Mouse (Mus musculus): ENCODE results near the gene Selenow.
A peak's percentile ranks its signal among the peaks of the same experiment; 100 is the strongest.

Selenow gene

DNA sequence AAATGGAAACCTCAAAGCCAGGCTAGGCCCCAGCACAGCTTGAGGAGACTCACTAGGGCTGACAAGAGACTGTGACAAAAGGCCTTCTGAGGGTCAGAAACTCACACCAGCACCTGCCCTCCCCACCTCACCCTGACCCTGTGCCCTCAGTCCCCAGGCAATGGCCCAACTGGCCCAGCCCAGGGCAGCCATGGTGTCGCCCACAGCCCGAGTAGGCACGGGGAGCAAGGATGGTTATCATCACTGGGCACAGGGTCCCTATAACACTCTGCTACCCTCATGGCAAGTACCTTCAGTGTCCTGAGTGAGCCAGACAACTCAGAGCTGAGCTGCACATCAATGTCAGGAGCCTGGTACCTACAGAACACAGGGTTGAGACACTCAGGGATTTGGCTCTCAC lies 16.4 kb upstream of the Selenow start:
- TF ChIP-seq NANOG (IDR thresholded peaks at IDR 0.05; ENCODE audit: borderline replicate concordance, low read length), result no peak
- TF ChIP-seq CTCF (conservative IDR thresholded peaks at IDR 0.05; ENCODE audit: low read length), result no peak
- TF ChIP-seq POU5F1 (IDR thresholded peaks at IDR 0.05; ENCODE audit: borderline replicate concordance, low read length), result no peak
- Histone ChIP-seq H3K4me1 (replicated peaks; ENCODE audit: low read depth, low read length) (peaks cover 72% of the 10 kb centered on the region), H3K4me3 (replicated peaks; ENCODE audit: low read length) (no peak overlapping the region), H3K9me3 (ENCODE audit: low read length) (no peaks in the 10 kb centered on the region), H3K36me3 (ENCODE audit: insufficient read depth, low read length) (peaks cover 79% of the 10 kb centered on the region), H3K27me3 (ENCODE audit: insufficient read depth, low read length) (0 out of 2 replicates have a peak, but pooled peaks cover 2% of the 10 kb centered on the region)

DNA sequence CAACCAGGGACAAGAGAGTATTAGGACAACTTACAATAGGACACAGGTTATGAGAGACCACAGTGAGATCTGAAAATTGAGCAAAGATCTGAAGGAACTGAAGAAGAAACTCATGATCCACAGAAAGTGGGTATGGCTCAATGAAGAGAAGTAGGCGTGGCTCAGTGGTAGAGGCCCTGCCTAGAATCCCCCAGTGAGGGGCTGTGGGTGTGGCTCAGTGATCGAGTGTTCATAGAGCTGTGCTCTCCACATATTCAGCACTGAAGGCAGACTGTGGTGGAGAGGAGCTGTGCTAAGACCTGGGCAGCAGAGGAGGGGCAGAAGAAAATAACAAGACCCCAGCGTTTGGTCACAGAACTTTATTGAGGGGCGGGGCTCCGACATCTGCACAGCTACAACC lies 15.3 kb upstream of the Selenow start:
- peaks cover 68% of the 10 kb centered on the region for H3K36me3 ChIP-seq (ENCODE audit: insufficient read depth, low read length)
- H3K4me3 ChIP-seq (replicated peaks; ENCODE audit: low read length), result no peak overlapping the region
- H3K27me3 ChIP-seq (ENCODE audit: insufficient read depth, low read length), result 0 out of 2 replicates have a peak, but pooled peaks cover 2% of the 10 kb centered on the region
- H3K4me1 ChIP-seq (replicated peaks; ENCODE audit: low read depth, low read length), result peaks cover 65% of the 10 kb centered on the region
- H3K9me3 ChIP-seq (ENCODE audit: low read length), result no peaks in the 10 kb centered on the region
- TF ChIP-seq CTCF (conservative IDR thresholded peaks at IDR 0.05; ENCODE audit: low read length) (no peak), NANOG (IDR thresholded peaks at IDR 0.05; ENCODE audit: borderline replicate concordance, low read length) (no peak), POU5F1 (IDR thresholded peaks at IDR 0.05; ENCODE audit: borderline replicate concordance, low read length) (no peak)

- Histone ChIP-seq H3K4me3 (replicated peaks; ENCODE audit: low read length) (peak overlapping the region; percentile 23; the same call in 1 of the 2 replicates), H3K9me3 (ENCODE audit: low read length) (no peaks in the 10 kb centered on the region), H3K36me3 (ENCODE audit: insufficient read depth, low read length) (peaks cover 30% of the 10 kb centered on the region), H3K4me1 (replicated peaks; ENCODE audit: low read depth, low read length) (peaks cover 32% of the 10 kb centered on the region), H3K27me3 (ENCODE audit: insufficient read depth, low read length) (0 out of 2 replicates have a peak, but pooled peaks cover 2% of the 10 kb centered on the region)
- TF ChIP-seq NANOG (IDR thresholded peaks at IDR 0.05; ENCODE audit: borderline replicate concordance, low read length) (no peak), CTCF (conservative IDR thresholded peaks at IDR 0.05; ENCODE audit: low read length) (no peak), POU5F1 (IDR thresholded peaks at IDR 0.05; ENCODE audit: borderline replicate concordance, low read length) (no peak)
These were observed 11.5 kb upstream of the Selenow start for GRCm38 (mm10) chr7:15933437-15934359.

DNA sequence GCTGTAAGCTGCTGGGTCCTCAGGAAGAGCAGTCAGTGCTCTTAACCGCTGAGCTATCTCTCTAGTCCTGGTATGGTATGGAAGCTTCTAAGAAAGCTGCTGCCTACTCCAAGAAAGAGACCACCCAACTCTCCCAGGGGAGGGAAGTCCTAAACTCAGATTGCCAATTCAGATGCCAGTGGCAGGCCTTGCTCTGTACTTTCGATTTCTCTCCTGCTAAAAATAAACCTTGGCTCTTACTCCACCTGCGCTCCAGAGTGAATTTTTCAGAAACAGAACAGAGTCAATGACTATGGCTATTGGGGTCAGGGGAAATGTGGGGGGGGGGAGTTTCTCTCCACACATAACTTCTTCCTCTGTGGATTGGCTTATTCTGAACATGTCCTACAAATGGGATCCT lies 9.4 kb upstream of the Selenow start:
- TF ChIP-seq NANOG (IDR thresholded peaks at IDR 0.05; ENCODE audit: borderline replicate concordance, low read length), result no peak
- no peak for TF ChIP-seq CTCF (conservative IDR thresholded peaks at IDR 0.05; ENCODE audit: low read length)
- peaks cover 10% of the 10 kb centered on the region for H3K36me3 ChIP-seq (ENCODE audit: insufficient read depth, low read length)
- H3K4me1 ChIP-seq (replicated peaks; ENCODE audit: low read depth, low read length), result peaks cover 28% of the 10 kb centered on the region
- no peaks in the 10 kb centered on the region for H3K9me3 ChIP-seq (ENCODE audit: low read length)
- H3K27me3 ChIP-seq (ENCODE audit: insufficient read depth, low read length), result 0 out of 2 replicates have a peak, but pooled peaks cover 2% of the 10 kb centered on the region
- no peak overlapping the region for H3K4me3 ChIP-seq (replicated peaks; ENCODE audit: low read length)

DNA sequence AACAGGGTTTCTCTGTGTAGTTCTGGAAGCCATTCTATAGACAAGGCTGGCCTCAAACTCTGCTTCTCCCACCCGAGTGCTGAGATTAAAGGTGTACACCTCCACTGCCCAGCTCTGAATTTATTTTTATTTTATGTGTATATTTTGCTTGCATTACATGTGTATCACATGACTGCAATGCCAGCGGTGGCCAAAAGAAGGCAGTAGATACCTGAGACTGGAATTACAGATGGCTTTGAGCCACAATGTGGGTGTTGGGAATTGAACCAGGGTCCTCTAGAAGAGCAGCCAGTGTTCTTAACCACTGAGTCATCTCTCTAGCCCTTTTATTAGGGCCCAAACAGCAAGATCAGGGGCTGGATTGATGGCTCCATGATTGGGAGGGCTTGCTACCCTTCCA lies 8.3 kb upstream of the Selenow start:
- Histone ChIP-seq H3K27me3 (ENCODE audit: insufficient read depth, low read length) (peaks cover 5% of the 10 kb centered on the region), H3K4me3 (replicated peaks; ENCODE audit: low read length) (no peak overlapping the region), H3K36me3 (ENCODE audit: insufficient read depth, low read length) (no peaks in the 10 kb centered on the region), H3K9me3 (ENCODE audit: low read length) (no peaks in the 10 kb centered on the region), H3K4me1 (replicated peaks; ENCODE audit: low read depth, low read length) (peaks cover 28% of the 10 kb centered on the region)
- TF ChIP-seq NANOG (IDR thresholded peaks at IDR 0.05; ENCODE audit: borderline replicate concordance, low read length), result no peak
- peak; percentile 54 for TF ChIP-seq CTCF (conservative IDR thresholded peaks at IDR 0.05; ENCODE audit: low read length)
- TF ChIP-seq POU5F1 (IDR thresholded peaks at IDR 0.05; ENCODE audit: borderline replicate concordance, low read length), result no peak

DNA sequence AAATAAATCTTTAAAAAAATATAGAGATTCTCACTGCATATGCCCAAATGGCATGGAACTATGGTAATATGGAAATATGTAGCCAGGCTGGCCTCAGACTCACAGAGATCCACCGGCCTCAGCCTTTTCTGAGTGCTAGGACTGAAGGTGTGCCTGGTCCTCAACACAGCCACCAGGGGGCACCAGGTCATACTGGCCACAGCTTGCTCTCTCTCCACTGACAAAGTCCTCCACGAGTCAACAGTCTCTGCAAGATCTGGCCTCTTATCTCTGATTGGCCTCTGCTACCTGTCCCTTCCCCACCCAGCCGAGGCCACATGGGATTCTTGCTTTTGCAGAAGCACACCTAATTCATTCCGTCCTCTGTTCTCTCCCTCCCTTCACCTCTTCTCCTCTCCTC lies 7.7 kb upstream of the Selenow start:
- peaks cover 7% of the 10 kb centered on the region for H3K27me3 ChIP-seq (ENCODE audit: insufficient read depth, low read length)
- H3K4me1 ChIP-seq (replicated peaks; ENCODE audit: low read depth, low read length), result peaks cover 28% of the 10 kb centered on the region
- H3K36me3 ChIP-seq (ENCODE audit: insufficient read depth, low read length), result no peaks in the 10 kb centered on the region
- TF ChIP-seq POU5F1 (IDR thresholded peaks at IDR 0.05; ENCODE audit: borderline replicate concordance, low read length) (no peak), NANOG (IDR thresholded peaks at IDR 0.05; ENCODE audit: borderline replicate concordance, low read length) (no peak), CTCF (conservative IDR thresholded peaks at IDR 0.05; ENCODE audit: low read length) (peak; percentile 80)
- no peak overlapping the region for H3K4me3 ChIP-seq (replicated peaks; ENCODE audit: low read length)
- H3K9me3 ChIP-seq (ENCODE audit: low read length), result no peaks in the 10 kb centered on the region

DNA sequence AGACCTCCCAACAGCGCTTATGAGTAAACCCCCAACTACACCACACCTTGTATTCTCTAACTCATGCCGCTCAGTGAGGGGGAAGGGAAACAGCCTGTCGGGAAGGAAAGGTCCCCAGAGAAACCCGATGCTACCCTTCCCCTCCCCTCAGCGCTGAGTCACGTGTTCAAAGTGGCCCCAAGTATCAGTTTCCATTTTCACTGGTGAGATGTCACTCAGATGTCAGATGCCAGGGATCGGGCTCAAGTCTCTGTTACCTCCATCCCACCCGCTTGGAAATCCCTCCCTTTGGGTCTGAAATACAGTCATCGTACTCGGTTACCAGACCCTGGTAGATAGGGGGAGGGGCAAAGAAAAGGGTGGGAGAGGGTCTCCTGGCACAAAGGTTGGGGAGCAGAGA lies 406 bp downstream of the Selenow start:
- Histone ChIP-seq H3K36me3 (ENCODE audit: insufficient read depth, low read length) (peaks cover 40% of the 10 kb centered on the region), H3K9me3 (ENCODE audit: low read length) (no peaks in the 10 kb centered on the region), H3K27me3 (ENCODE audit: insufficient read depth, low read length) (peaks cover 26% of the 10 kb centered on the region), H3K4me3 (replicated peaks; ENCODE audit: low read length) (peak overlapping the region; percentile 92), H3K4me1 (replicated peaks; ENCODE audit: low read depth, low read length) (peaks cover 48% of the 10 kb centered on the region)
- TF ChIP-seq CTCF (conservative IDR thresholded peaks at IDR 0.05; ENCODE audit: low read length), result no peak
- no peak for TF ChIP-seq POU5F1 (IDR thresholded peaks at IDR 0.05; ENCODE audit: borderline replicate concordance, low read length)

DNA sequence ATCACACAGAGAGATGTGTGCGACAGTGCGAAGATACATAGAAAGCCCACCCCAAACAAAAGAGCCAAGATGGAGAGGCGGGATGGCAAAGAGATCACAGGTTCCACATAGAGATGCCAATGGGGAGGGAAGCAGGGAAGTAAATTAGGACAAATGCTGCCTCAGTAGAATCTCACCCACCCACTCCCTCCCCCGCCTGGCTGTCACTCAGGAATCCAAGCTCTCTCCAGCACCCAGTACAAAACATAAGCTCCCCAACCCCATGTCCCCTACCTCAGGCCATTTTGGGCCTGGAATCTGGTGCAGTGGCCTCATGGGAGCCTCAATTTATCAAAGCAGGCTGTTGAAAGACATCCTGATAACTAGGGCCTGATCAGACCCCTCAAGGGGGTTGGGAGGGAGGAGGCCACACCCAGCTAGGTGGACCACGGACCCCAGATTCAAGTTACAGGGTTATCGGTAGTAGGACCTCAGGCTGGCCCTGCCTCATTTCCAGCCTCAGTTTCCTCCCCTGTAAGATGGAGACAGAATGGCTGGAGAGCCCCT lies 1.5 kb downstream of the Selenow start:
- Histone ChIP-seq H3K27me3 (ENCODE audit: insufficient read depth, low read length) (peaks cover 26% of the 10 kb centered on the region), H3K4me3 (replicated peaks; ENCODE audit: low read length) (peak overlapping the region; percentile 92), H3K36me3 (ENCODE audit: insufficient read depth, low read length) (peaks cover 48% of the 10 kb centered on the region), H3K9me3 (ENCODE audit: low read length) (no peaks in the 10 kb centered on the region), H3K4me1 (replicated peaks; ENCODE audit: low read depth, low read length) (peaks cover 48% of the 10 kb centered on the region)
- TF ChIP-seq POU5F1 (IDR thresholded peaks at IDR 0.05; ENCODE audit: borderline replicate concordance, low read length), result no peak
- TF ChIP-seq CTCF (conservative IDR thresholded peaks at IDR 0.05; ENCODE audit: low read length), result no peak
- TF ChIP-seq NANOG (IDR thresholded peaks at IDR 0.05; ENCODE audit: borderline replicate concordance, low read length), result no peak

Data from E14TG2a.4 (cell line).